Mouse (Mus musculus): ENCODE measurements around the gene Hsd17b12.

GRCm38 (mm10) chr2:94062791-94063190 lies 95.0 kb downstream of the Hsd17b12 start:
- TF ChIP-seq CTCF (IDR thresholded peaks at IDR 0.05; ENCODE audit: low read depth) (no peak), EP300 (IDR thresholded peaks at IDR 0.05; ENCODE audit: low read depth) (no peak)

All from heart, postnatal 0 days (tissue).